Mouse (Mus musculus): ENCODE measurements around the gene Slc20a1. TPM values are rescaled to one million over a fixed set of nuclear protein-coding genes. Genes with fewer than 3 reads are reported as not detected.
A peak's percentile ranks its signal among the peaks of the same experiment; 100 is the strongest.

Slc20a1 gene
- total and polyA plus RNA-seq, 3 experiments: 10.1 to 15.9 (median 14.7) TPM

GRCm38 (mm10) chr2:129184853-129185252 is 13.7 kb upstream of the Slc20a1 start:
- Histone ChIP-seq H3K4me3 (no peak overlapping the region), H3K36me3 (ENCODE audit: control insufficient read depth, insufficient read depth, low read length) (no peaks in the 10 kb centered on the region), H3K27ac (no peak overlapping the region), H3K4me1 (ENCODE audit: control insufficient read depth, insufficient read depth, low read length) (peaks cover 3% of the 10 kb centered on the region), H3K27me3 (ENCODE audit: control insufficient read depth, insufficient read depth, low read length) (no peaks in the 10 kb centered on the region), H3K79me2 (replicated peaks; ENCODE audit: control insufficient read depth, insufficient read depth, low read length) (no peaks in the 10 kb centered on the region), H3K9ac (ENCODE audit: low read depth, low read length) (no peak overlapping the region)
- WGBS: 80% methylated on average over 1 of the region's 1 CpGs
- TF ChIP-seq CTCF (IDR thresholded peaks at IDR 0.05) (no peak), EP300 (IDR thresholded peaks at IDR 0.05; ENCODE audit: insufficient read depth, low read depth, low read length) (no peak), POLR2A (IDR thresholded peaks at IDR 0.05; ENCODE audit: insufficient read depth, low read depth, low read length) (no peak)
- DNase-seq: no peak
- intact Hi-C loops (cut with DNase I): no loop called here

- peak in 1 of 2 experiments; percentile 8 for DNase-seq
- intact Hi-C loops (cut with DNase I): no loop called here
- WGBS: 72% methylated on average over 10 of the region's 10 CpGs
Observed at GRCm38 (mm10) chr2:129185611-129186290, 12.8 kb upstream of the Slc20a1 start.

GRCm38 (mm10) chr2:129186291-129186919 is 12.2 kb upstream of the Slc20a1 start:
- Histone ChIP-seq H3K9ac (ENCODE audit: low read depth, low read length) (no peak overlapping the region), H3K79me2 (replicated peaks; ENCODE audit: control insufficient read depth, insufficient read depth, low read length) (no peaks in the 10 kb centered on the region), H3K4me1 (ENCODE audit: control insufficient read depth, insufficient read depth, low read length) (no peaks in the 10 kb centered on the region), H3K36me3 (ENCODE audit: control insufficient read depth, insufficient read depth, low read length) (no peaks in the 10 kb centered on the region), H3K27ac (no peak overlapping the region), H3K4me3 (no peak overlapping the region), H3K27me3 (ENCODE audit: control insufficient read depth, insufficient read depth, low read length) (no peaks in the 10 kb centered on the region)
- TF ChIP-seq CTCF (IDR thresholded peaks at IDR 0.05): no peak
- no peak for TF ChIP-seq POLR2A (IDR thresholded peaks at IDR 0.05; ENCODE audit: insufficient read depth, low read depth, low read length)
- no peak for TF ChIP-seq EP300 (IDR thresholded peaks at IDR 0.05; ENCODE audit: insufficient read depth, low read depth, low read length)
- peak in 1 of 2 experiments; percentile 7 for DNase-seq
- 59% methylated on average over 5 of the region's 5 CpGs for WGBS
- intact Hi-C loops (cut with DNase I): no loop called here

More at GRCm38 (mm10) chr2:129185611-129186290, 12.8 kb upstream of the Slc20a1 start:
- H3K9ac ChIP-seq (ENCODE audit: low read depth, low read length): no peak overlapping the region
- no peaks in the 10 kb centered on the region for H3K4me1 ChIP-seq (ENCODE audit: control insufficient read depth, insufficient read depth, low read length)
- no peak overlapping the region for H3K27ac ChIP-seq
- no peaks in the 10 kb centered on the region for H3K36me3 ChIP-seq (ENCODE audit: control insufficient read depth, insufficient read depth, low read length)
- H3K27me3 ChIP-seq (ENCODE audit: control insufficient read depth, insufficient read depth, low read length): no peaks in the 10 kb centered on the region
- no peaks in the 10 kb centered on the region for H3K79me2 ChIP-seq (replicated peaks; ENCODE audit: control insufficient read depth, insufficient read depth, low read length)
- no peak overlapping the region for H3K4me3 ChIP-seq
- no peak for TF ChIP-seq POLR2A (IDR thresholded peaks at IDR 0.05; ENCODE audit: insufficient read depth, low read depth, low read length)
- no peak for TF ChIP-seq CTCF (IDR thresholded peaks at IDR 0.05)
- TF ChIP-seq EP300 (IDR thresholded peaks at IDR 0.05; ENCODE audit: insufficient read depth, low read depth, low read length): no peak

GRCm38 (mm10) chr2:129192392-129193150 is 6.0 kb upstream of the Slc20a1 start:
- no peaks in the 10 kb centered on the region for H3K27me3 ChIP-seq (ENCODE audit: control insufficient read depth, insufficient read depth, low read length)
- no peaks in the 10 kb centered on the region for H3K36me3 ChIP-seq (ENCODE audit: control insufficient read depth, insufficient read depth, low read length)
- no peaks in the 10 kb centered on the region for H3K79me2 ChIP-seq (replicated peaks; ENCODE audit: control insufficient read depth, insufficient read depth, low read length)
- no peak for TF ChIP-seq POLR2A (IDR thresholded peaks at IDR 0.05; ENCODE audit: insufficient read depth, low read depth, low read length)
- no peak for TF ChIP-seq CTCF (IDR thresholded peaks at IDR 0.05)
- no peak for TF ChIP-seq EP300 (IDR thresholded peaks at IDR 0.05; ENCODE audit: insufficient read depth, low read depth, low read length)
- H3K4me3 ChIP-seq: no peak overlapping the region
- H3K27ac ChIP-seq: no peak overlapping the region
- WGBS: 78% methylated on average over 7 of the region's 7 CpGs
- H3K9ac ChIP-seq (ENCODE audit: low read depth, low read length): no peak overlapping the region
- DNase-seq: no peak
- intact Hi-C loops (cut with DNase I): no loop called here
- no peaks in the 10 kb centered on the region; the same call in 1 of the 2 replicates for H3K4me1 ChIP-seq (ENCODE audit: control insufficient read depth, insufficient read depth, low read length)

GRCm38 (mm10) chr2:129196317-129196716 is 2.2 kb upstream of the Slc20a1 start:
- intact Hi-C loops (cut with DNase I): loop anchor here (5.0 kb wide), 1 partner anchor 249 kb away; no protein-coding TSS in a partner anchor
- Histone ChIP-seq H3K36me3 (ENCODE audit: control insufficient read depth, insufficient read depth, low read length) (peaks cover 13% of the 10 kb centered on the region), H3K27me3 (ENCODE audit: control insufficient read depth, insufficient read depth, low read length) (no peaks in the 10 kb centered on the region), H3K9ac (ENCODE audit: low read depth, low read length) (no peak overlapping the region), H3K79me2 (replicated peaks; ENCODE audit: control insufficient read depth, insufficient read depth, low read length) (no peaks in the 10 kb centered on the region), H3K4me1 (ENCODE audit: control insufficient read depth, insufficient read depth, low read length) (peaks cover 5% of the 10 kb centered on the region), H3K27ac (no peak overlapping the region), H3K4me3 (no peak overlapping the region)
- WGBS: 94% methylated on average over 2 of the region's 2 CpGs
- TF ChIP-seq POLR2A (IDR thresholded peaks at IDR 0.05; ENCODE audit: insufficient read depth, low read depth, low read length) (no peak), EP300 (IDR thresholded peaks at IDR 0.05; ENCODE audit: insufficient read depth, low read depth, low read length) (no peak), CTCF (IDR thresholded peaks at IDR 0.05) (no peak)
- no peak for DNase-seq
